Mouse (Mus musculus): Measurements from ENCODE around the gene Gm20855. TPM values are rescaled to one million over a fixed set of nuclear protein-coding genes. Genes with fewer than 3 reads are reported as not detected.
"Not testable (repeated sequence)": the region's sequence is repeated elsewhere in the genome, so short reads cannot be mapped to it uniquely, and the experiment has no call there.

Gm20855 gene
- not detected for total RNA-seq (2021)
- long read RNA-seq, experiment 1 = 0 reads
- long read RNA-seq, experiment 2 = 0 reads

- H3K27ac ChIP-seq; intact Hi-C loops (cut with DNase I); DNase-seq (ENCODE audit: extremely low spot score in 1 of 2, low spot score in 2 of 2); H3K4me3 ChIP-seq: not testable (repeated sequence)
These were observed at the start of gene Gm20855 for GRCm38 (mm10) chrY:35131733-35132132. Gene Gm20855 (minus strand): TSS chrY:35131833.
